Mouse (Mus musculus) G1E (cell line): ENCODE results near the gene Psmg3. TPM values are rescaled to one million over a fixed set of nuclear protein-coding genes. Genes with fewer than 3 reads are reported as not detected.

ENCODE experiments used
- ATAC-seq: 2 replicates; pipeline ENCODE4 v1.8.0; 2016; ENCODE audit warnings: mild to moderate bottlenecking; ENCODE audit not compliant: insufficient number of reproducible peaks, poor library complexity, low FRiP score, severe bottlenecking; ENCODE audit errors: extremely low read depth
- DNase-seq: peaks from one replicate; pipeline ENCODE4 v3.0.0; 2012; ENCODE audit warnings: low spot score
- H3K27me3 ChIP-seq: 2 replicates; pipeline ENCODE4 v1.6.1; 2012; ENCODE audit warnings: mild to moderate bottlenecking, low read length, inconsistent platforms; ENCODE audit not compliant: insufficient read depth
- H3K36me3 ChIP-seq: replicated peaks from 2 replicates; pipeline ENCODE3; 2012; ENCODE audit warnings: mild to moderate bottlenecking, inconsistent platforms
- H3K4me1 ChIP-seq: 2 replicates; pipeline ENCODE4 v1.6.1; 2012; ENCODE audit warnings: low read depth, low read length, inconsistent platforms, mixed read lengths; ENCODE audit not compliant: insufficient read depth
- H3K4me3 ChIP-seq: 2 replicates; pipeline ENCODE4 v1.5.1; 2012; ENCODE audit warnings: low read depth, mild to moderate bottlenecking, inconsistent platforms, low read length, moderate library complexity, mixed read lengths
- H3K9me3 ChIP-seq: replicated peaks from 2 replicates; pipeline ENCODE4 v1.6.1; 2012; ENCODE audit warnings: inconsistent platforms
- CTCF ChIP-seq: IDR thresholded peaks from 2 replicates; pipeline ENCODE4 v1.5.1; 2012; ENCODE audit warnings: low read depth, low read length, inconsistent platforms, mixed read lengths
- GATA1 ChIP-seq: IDR thresholded peaks from 2 replicates; pipeline ENCODE4 v1.6.1; 2012; ENCODE audit warnings: borderline replicate concordance, low read length, inconsistent platforms, mixed read lengths
- GATA2 ChIP-seq: IDR thresholded peaks from 2 replicates; pipeline ENCODE4 v1.6.1; 2012; ENCODE audit warnings: low read depth, low read length, inconsistent platforms, borderline replicate concordance
- POLR2AphosphoS5 ChIP-seq: IDR thresholded peaks from 2 replicates; pipeline ENCODE4 v1.6.1; 2012; ENCODE audit warnings: low read depth, low read length, inconsistent platforms; ENCODE audit not compliant: insufficient replicate concordance
- TAL1 ChIP-seq: conservative IDR thresholded peaks from 2 replicates; pipeline ENCODE4 v1.6.1; 2012; ENCODE audit warnings: low read depth, low read length, inconsistent platforms, mixed read lengths
- polyA plus RNA-seq: library from polyadenylated mRNA; stranded (reverse); fragments of >175 nt; gene quantifications from 2 replicates; pipeline ENCODE4 v1.2.3, GENCODE M21; 2012
- total RNA-seq, 2 experiments: library from RNA; stranded (forward) in 1 of 2; stranded (reverse) in 1 of 2; fragments of 200-1000 nt in 1 of 2; fragments of >200 nt in 1 of 2; fragmentation: Nextera tagmentation in 1 of 2; gene quantifications; 2 replicates each; pipeline ENCODE4 v1.2.3; 2014 to 2017

Psmg3 gene
- total and polyA plus RNA-seq, 3 experiments: 17.5 to 52.7 (median 29.3) TPM

- Histone ChIP-seq H3K36me3 (peaks cover 73% of the 10 kb centered on the region), H3K4me1 (peaks cover 85% of the 10 kb centered on the region), H3K4me3 (peak overlapping the region; percentile 61; the same call in 1 of the 2 replicates), H3K9me3 (peaks cover 7% of the 10 kb centered on the region), H3K27me3 (no peaks in the 10 kb centered on the region)
- TF ChIP-seq CTCF (peak; percentile 74), TAL1 (no peak)
- DNase-seq (peak; percentile 83), ATAC-seq (peak; percentile 10)
Measured at GRCm38 (mm10) chr5:139803601-139804102, 23.0 kb downstream of the Psmg3 start.

GRCm38 (mm10) chr5:139803165-139803564 lies 23.5 kb downstream of the Psmg3 start:
- H3K9me3 ChIP-seq: peaks cover 3% of the 10 kb centered on the region
- H3K4me3 ChIP-seq: peak overlapping the region; percentile 2; the same call in 1 of the 2 replicates
- H3K36me3 ChIP-seq: peaks cover 75% of the 10 kb centered on the region
- no peak for ATAC-seq
- H3K27me3 ChIP-seq: no peaks in the 10 kb centered on the region
- H3K4me1 ChIP-seq: peaks cover 81% of the 10 kb centered on the region
- no peak for TF ChIP-seq POLR2AphosphoS5
- no peak for TF ChIP-seq GATA2
- no peak for TF ChIP-seq TAL1
- no peak for TF ChIP-seq CTCF
- TF ChIP-seq GATA1: no peak
- peak; percentile 72 for DNase-seq

GRCm38 (mm10) chr5:139801880-139802279 lies 24.8 kb downstream of the Psmg3 start:
- no peaks in the 10 kb centered on the region for H3K9me3 ChIP-seq
- ATAC-seq: no peak
- TF ChIP-seq GATA2: no peak
- TF ChIP-seq GATA1: no peak
- no peak for TF ChIP-seq POLR2AphosphoS5
- no peak for TF ChIP-seq TAL1
- TF ChIP-seq CTCF: no peak
- no peak for DNase-seq
- H3K4me1 ChIP-seq: peaks cover 91% of the 10 kb centered on the region
- peak overlapping the region; percentile 39; the same call in 1 of the 2 replicates for H3K4me3 ChIP-seq
- peaks cover 80% of the 10 kb centered on the region for H3K36me3 ChIP-seq
- H3K27me3 ChIP-seq: no peaks in the 10 kb centered on the region

GRCm38 (mm10) chr5:139801231-139801630 lies 25.5 kb downstream of the Psmg3 start:
- Histone ChIP-seq H3K36me3 (peaks cover 82% of the 10 kb centered on the region), H3K27me3 (no peaks in the 10 kb centered on the region), H3K4me1 (peaks cover 91% of the 10 kb centered on the region), H3K9me3 (no peaks in the 10 kb centered on the region), H3K4me3 (no peak overlapping the region)
- no peak for ATAC-seq
- TF ChIP-seq GATA2 (no peak), POLR2AphosphoS5 (no peak), GATA1 (no peak), TAL1 (no peak), CTCF (no peak)
- no peak for DNase-seq

GRCm38 (mm10) chr5:139799801-139800590 lies 26.7 kb downstream of the Psmg3 start:
- Histone ChIP-seq H3K27me3 (no peaks in the 10 kb centered on the region), H3K9me3 (no peaks in the 10 kb centered on the region), H3K36me3 (peaks cover 83% of the 10 kb centered on the region), H3K4me3 (no peak overlapping the region), H3K4me1 (peaks cover 91% of the 10 kb centered on the region)
- ATAC-seq (no peak), DNase-seq (no peak)
- TF ChIP-seq TAL1: no peak
- TF ChIP-seq GATA2: no peak
- TF ChIP-seq GATA1: no peak
- TF ChIP-seq POLR2AphosphoS5: no peak
- TF ChIP-seq CTCF: no peak

GRCm38 (mm10) chr5:139799041-139799440 lies 27.6 kb downstream of the Psmg3 start:
- Histone ChIP-seq H3K4me1 (peaks cover 91% of the 10 kb centered on the region), H3K36me3 (peaks cover 93% of the 10 kb centered on the region), H3K4me3 (no peak overlapping the region), H3K27me3 (no peaks in the 10 kb centered on the region), H3K9me3 (no peaks in the 10 kb centered on the region)
- no peak for ATAC-seq
- no peak for DNase-seq
- TF ChIP-seq GATA2: no peak

- no peaks in the 10 kb centered on the region for H3K9me3 ChIP-seq
- TF ChIP-seq POLR2AphosphoS5 (no peak), CTCF (no peak), GATA2 (no peak), GATA1 (no peak), TAL1 (no peak)
- no peak for DNase-seq
- H3K4me1 ChIP-seq: peaks cover 90% of the 10 kb centered on the region
- H3K27me3 ChIP-seq: no peaks in the 10 kb centered on the region
- H3K4me3 ChIP-seq: no peak overlapping the region
- no peak for ATAC-seq
- peaks cover 98% of the 10 kb centered on the region for H3K36me3 ChIP-seq
Measured at GRCm38 (mm10) chr5:139798168-139798900, 28.4 kb downstream of the Psmg3 start.
